Mouse (Mus musculus): ENCODE measurements around the gene Galc. TPM values are rescaled to one million over a fixed set of nuclear protein-coding genes. Genes with fewer than 3 reads are reported as not detected.
A peak's percentile ranks its signal among the peaks of the same experiment; 100 is the strongest.
"Not testable (repeated sequence)": the region's sequence is repeated elsewhere in the genome, so short reads cannot be mapped to it uniquely, and the experiment has no call there.

Gene Galc
- polyA plus RNA-seq, 1 experiment, result 19.5 TPM

DNA sequence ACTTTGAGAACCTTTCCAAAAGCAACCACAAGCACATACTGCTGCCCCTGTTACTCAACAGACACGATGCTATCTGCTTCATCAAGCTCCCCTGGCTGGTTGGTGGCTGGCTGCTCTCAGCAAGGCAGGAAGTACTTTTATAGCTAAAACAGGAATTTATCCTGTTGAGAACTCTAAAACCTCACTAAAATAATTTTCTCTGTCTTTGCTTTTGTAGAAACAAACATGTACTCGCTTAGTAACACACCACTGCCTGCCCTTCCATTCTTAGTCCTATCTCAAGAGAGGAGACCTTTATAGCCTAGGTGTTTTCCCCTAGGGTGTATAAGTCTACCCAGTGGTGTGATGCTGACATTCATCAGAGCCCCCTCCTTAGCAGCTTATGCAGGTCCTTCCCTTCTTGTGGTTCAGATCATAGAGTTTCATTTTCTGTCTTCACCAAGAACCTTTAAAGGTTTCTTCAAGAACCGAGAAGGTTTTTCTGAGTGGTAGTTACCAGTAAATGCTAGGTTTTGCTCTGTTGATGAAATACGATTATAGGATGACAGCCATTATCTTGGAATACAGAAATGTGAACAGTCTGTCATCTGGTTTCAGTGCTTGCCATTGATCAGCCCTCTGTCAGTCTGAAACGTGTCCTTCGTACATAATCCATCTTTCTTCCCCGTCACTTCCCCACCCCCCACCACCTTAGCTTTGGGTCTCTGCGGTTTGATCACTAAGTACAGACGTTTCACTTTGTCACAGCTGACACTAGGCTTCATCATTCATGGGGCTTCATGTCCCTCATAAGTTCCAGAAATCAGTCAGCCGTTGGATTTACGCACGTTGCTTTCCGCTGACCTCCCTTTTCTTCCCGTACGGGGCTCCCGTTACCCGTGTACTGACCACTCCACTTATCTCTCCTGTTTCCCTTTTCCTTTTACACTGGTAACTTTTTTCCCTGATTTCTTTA, 10.8 kb upstream of the Galc start:
- Histone ChIP-seq H3K27ac (replicated peaks; ENCODE audit: low read depth, low read length) (peak overlapping the region; percentile 29), H3K4me3 (ENCODE audit: insufficient read depth, low read depth, low read length) (peak overlapping the region; percentile 53)

DNA sequence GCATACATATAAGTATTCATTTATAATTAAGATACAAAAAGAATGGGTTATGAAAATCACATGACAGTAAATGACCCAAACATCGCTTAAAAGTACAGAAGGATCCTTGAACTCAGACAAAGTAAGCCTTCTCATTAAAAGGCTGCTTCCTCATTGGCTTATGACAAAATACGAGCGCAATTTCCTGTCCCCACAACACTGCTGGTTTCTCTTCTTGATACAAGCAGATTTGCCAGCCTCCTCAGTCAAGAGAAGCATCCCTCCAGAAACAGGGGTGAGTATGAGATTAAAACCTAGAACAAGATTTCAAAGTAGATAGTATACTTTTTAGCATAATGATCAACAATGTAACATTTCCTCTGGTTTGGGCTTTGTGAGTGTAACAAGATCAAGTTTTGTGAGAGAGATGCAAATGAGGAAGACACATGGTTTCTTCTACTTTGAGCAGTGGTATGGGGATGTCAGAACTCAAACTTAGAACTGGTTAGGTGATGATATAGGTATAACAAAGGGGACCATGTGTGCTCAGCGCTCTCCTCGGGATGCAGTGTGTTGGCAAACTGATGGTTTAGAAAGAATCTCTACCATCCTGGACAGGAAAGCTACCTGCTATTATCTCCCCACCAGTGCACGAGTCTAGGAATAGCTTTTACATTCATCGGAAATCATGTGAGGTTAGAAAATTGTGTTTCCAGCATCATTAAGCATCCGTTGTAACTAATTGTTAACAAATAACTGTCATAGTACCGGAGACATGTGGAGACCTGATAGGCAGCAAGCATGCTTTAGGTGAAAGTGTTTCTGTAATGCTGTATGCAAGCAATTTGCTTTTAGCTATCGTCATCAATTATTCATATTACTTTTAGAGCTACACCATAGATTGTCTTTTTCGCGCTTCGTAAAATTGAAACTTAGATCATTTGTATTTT, 9.4 kb upstream of the Galc start, which contains the start of gene Gpr65:
Gpr65 (plus strand) TSS at position 195 of the 929 bp plus-strand sequence.
- H3K4me3 ChIP-seq (ENCODE audit: insufficient read depth, low read depth, low read length), result peak within 1 kb of the TSS; percentile 26; the same call in 1 of the 2 replicates
- peak within 1 kb of the TSS; percentile 55; the same call in 1 of the 2 replicates for H3K27ac ChIP-seq (replicated peaks; ENCODE audit: low read depth, low read length)

More for the DNA sequence above, 10.8 kb upstream of the Galc start:
- no peaks in the 10 kb centered on the region for H3K4me1 ChIP-seq (ENCODE audit: control insufficient read depth, insufficient read depth, insufficient read length, low read length)

DNA sequence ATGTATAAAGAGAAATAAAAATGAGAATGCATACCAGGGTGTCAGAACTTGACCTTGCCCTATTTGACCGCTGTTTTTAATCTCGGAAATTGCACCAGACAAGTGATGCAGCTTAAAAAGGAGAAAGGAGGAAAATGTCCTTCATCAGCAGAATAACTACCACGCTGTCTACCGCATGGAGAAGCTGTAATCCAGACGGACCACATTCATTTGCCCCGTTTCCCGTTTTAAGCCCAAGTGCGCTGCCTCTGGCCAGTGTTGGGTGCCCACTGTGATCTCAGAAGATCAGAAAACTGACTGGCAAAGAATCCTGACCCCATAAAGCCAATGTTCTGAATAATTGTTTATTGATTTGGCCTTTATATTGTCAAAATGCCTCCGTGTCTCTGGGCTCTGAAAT, 6.4 kb upstream of the Galc start:
- Histone ChIP-seq H3K4me1 (ENCODE audit: control insufficient read depth, insufficient read depth, insufficient read length, low read length) (no peaks in the 10 kb centered on the region), H3K4me3 (ENCODE audit: insufficient read depth, low read depth, low read length) (no peak overlapping the region), H3K27ac (replicated peaks; ENCODE audit: low read depth, low read length) (peak overlapping the region; percentile 60)

More for the DNA sequence above, 9.4 kb upstream of the Galc start, which contains the start of gene Gpr65:
- H3K4me1 ChIP-seq (ENCODE audit: control insufficient read depth, insufficient read depth, insufficient read length, low read length), result no peaks in the 10 kb centered on the region

DNA sequence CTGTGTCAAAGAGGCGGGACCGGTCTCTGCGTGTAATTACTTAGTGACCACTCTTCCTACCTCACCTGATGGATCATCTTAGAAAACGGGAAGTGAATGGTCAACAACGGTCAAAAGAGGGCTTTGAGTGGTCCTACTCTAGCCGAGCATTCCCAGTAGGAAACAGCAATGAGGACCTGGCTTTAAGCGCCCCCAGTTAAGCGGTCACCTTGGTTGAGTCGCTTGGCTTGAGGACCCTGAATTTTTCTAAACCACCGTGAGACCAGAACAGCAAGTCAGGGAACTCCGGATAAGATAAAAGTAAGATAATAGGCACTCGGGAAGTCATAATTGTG, 226 bp upstream of the Galc start:
- peak overlapping the region; percentile 60 for H3K27ac ChIP-seq (replicated peaks; ENCODE audit: low read depth, low read length)
- no peaks in the 10 kb centered on the region for H3K4me1 ChIP-seq (ENCODE audit: control insufficient read depth, insufficient read depth, insufficient read length, low read length)
- H3K4me3 ChIP-seq (ENCODE audit: insufficient read depth, low read depth, low read length), result peak overlapping the region; percentile 93

DNA sequence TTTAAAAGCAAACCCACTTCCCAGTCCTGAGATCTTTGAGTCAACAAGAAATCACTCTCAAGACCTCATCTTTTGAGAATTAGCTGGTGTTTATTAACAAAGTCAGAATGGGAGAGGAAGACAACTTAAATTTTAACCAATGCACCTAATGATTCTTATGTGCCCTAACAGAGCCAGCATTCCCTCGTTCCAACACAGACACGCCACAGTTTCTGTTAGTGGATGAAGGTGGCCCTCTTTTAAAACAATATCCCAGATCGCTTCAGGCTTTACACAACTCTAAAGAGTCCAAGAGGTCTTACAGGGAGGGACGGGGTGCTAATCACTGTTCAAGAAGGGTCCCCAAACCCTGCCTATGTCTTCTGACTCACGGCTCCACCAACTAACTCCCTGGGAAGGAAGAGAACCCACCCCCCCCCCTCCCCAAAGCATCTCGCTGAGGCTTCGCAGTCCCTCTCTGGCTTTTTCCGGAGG, 851 bp downstream of the Galc start:
- H3K27ac ChIP-seq (replicated peaks; ENCODE audit: low read depth, low read length), result no peak overlapping the region; the same call in 1 of the 2 replicates
- H3K4me3 ChIP-seq (ENCODE audit: insufficient read depth, low read depth, low read length), result peak overlapping the region; percentile 93
- H3K4me1 ChIP-seq (ENCODE audit: control insufficient read depth, insufficient read depth, insufficient read length, low read length), result no peaks in the 10 kb centered on the region

DNA sequence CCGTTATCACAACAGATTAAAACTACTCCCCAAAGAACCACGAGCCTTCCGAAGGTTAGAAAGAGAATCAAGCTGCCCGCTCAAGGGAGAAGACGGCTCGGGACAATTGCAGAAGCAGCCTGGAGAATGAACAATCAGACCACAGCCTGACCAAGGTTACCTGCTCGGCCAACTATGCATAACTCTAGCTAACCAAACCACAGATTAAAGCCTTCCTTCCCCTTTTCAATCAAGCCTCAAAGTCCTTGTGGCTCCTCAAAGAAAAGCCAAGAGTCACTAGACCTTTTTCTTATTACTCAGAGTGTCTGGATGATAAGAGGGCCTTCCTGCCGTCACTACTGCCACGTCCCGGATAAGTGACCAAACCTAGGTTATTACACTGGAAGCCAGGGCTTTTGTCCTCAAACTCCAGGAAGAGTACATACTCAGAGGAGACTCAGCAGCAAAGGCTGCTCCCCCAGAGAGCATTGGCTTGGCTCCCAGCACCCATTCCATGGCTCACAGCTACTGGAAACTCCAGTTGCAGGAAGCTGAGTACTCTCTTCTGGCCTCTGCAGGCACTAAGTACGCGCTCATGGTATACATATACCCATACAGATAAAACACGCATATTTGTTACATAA, 3.8 kb downstream of the Galc start:
- Histone ChIP-seq H3K4me1 (ENCODE audit: control insufficient read depth, insufficient read depth, insufficient read length, low read length) (no peaks in the 10 kb centered on the region), H3K27ac (replicated peaks; ENCODE audit: low read depth, low read length) (no peak overlapping the region), H3K4me3 (ENCODE audit: insufficient read depth, low read depth, low read length) (no peak overlapping the region)

DNA sequence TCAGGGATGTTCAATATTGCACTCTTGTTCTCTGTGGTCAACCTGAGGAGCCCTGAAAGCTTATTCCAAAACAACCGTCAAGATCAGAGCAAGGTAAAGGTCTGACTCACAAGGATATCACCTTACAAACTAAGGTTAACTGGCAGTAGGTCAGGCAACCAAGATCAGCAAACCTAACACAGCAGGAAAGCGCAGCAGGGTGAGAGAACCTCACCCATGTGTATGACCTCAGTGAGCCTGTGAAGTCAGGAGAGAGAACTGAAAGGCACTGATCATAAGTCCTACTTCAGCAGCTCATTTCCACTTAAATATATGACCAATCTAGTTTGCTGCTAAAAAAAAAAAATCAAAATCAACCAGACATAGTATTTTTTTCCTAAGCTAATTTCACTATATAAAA, 6.8 kb downstream of the Galc start:
- H3K27ac ChIP-seq (replicated peaks; ENCODE audit: low read depth, low read length), result no peak overlapping the region
- H3K4me3 ChIP-seq (ENCODE audit: insufficient read depth, low read depth, low read length), result no peak overlapping the region
- no peaks in the 10 kb centered on the region for H3K4me1 ChIP-seq (ENCODE audit: control insufficient read depth, insufficient read depth, insufficient read length, low read length)

DNA sequence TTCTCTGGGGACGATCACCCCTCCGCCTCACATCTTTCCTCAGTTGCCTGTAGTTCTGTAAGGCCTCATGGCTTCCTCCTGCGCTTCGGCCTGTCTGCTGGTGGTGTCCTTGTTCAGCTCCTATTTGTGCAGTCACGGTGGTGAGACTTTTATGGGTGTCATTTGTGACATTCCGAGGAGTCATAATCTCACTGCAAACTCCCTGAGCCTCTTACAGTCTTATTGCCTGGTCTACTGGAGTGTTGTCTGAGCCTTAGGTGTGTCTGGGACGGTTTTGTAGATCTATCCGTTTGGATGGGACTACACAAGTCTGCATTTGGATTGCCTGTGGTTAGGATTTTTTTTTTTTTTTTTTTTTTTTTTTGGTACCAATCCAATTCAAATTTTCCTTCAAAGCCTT, 8.9 kb downstream of the Galc start:
- Histone ChIP-seq H3K4me1 (ENCODE audit: control insufficient read depth, insufficient read depth, insufficient read length, low read length) (no peaks in the 10 kb centered on the region), H3K4me3 (ENCODE audit: insufficient read depth, low read depth, low read length) (no peak overlapping the region), H3K27ac (replicated peaks; ENCODE audit: low read depth, low read length) (no peak overlapping the region; the same call in 1 of the 2 replicates)

DNA sequence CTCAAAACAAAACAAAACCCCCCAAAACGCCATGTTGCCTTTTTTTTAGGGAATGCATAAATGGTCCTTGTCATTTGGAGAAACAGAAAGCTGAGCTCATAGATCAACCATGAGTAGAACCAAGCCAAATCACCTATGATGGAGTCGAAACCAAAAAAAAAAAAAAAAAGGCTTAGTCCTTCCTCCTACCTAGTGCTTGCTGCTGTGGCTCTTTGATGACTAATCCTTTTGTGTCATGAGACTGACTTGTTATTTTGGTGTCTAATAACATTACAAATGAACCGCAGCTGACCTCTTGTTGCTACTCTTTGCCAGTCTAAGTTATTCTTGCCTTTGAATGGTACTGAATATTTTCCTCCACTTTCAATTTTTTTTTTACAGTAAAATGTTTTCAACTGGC, 9.6 kb downstream of the Galc start:
- H3K27ac ChIP-seq (replicated peaks; ENCODE audit: low read depth, low read length), result no peak overlapping the region
- H3K4me1 ChIP-seq (ENCODE audit: control insufficient read depth, insufficient read depth, insufficient read length, low read length), result no peaks in the 10 kb centered on the region
- no peak overlapping the region for H3K4me3 ChIP-seq (ENCODE audit: insufficient read depth, low read depth, low read length)

DNA sequence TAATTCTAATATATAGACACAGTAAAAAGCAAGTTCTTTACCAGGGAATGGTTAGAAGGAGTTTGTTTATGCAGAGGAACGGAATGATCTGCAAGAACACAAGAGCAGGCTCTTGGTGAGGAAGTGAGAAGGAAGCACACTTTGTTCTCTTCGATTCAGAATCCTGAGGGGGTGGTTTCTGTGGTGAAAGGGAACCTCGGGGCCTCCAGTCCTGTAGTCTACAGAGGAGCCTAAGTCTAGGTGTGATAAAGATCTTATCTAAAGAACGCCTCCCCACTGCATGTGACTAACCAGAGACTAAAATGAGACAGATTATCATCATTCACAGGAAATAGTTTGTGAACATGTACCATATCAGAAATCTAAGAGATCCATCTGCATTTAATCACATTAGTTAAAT, 12.4 kb downstream of the Galc start:
- Histone ChIP-seq H3K4me1 (ENCODE audit: control insufficient read depth, insufficient read depth, insufficient read length, low read length) (no peaks in the 10 kb centered on the region), H3K4me3 (ENCODE audit: insufficient read depth, low read depth, low read length) (no peak overlapping the region), H3K27ac (replicated peaks; ENCODE audit: low read depth, low read length) (no peak overlapping the region)

DNA sequence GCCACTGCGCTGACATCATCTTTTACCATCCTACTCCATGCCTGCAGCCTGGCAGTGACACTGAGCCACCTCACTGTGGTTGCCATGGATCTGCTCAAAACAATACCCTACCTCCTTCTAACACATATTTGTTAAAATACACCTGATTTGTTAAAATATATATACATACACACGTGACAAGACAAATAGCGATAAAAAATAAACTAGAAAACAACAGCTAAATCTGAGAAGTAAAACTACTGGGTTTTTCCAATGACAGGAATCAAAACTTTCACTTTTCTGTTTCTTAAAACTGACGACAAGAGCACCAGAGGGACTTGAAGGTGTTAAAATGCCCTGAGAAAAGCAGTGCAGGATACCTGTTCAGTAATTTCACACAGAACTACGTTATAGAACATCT, 14.4 kb downstream of the Galc start:
- H3K27ac ChIP-seq (replicated peaks; ENCODE audit: low read depth, low read length), result no peak overlapping the region
- no peak overlapping the region for H3K4me3 ChIP-seq (ENCODE audit: insufficient read depth, low read depth, low read length)
- no peaks in the 10 kb centered on the region for H3K4me1 ChIP-seq (ENCODE audit: control insufficient read depth, insufficient read depth, insufficient read length, low read length)

DNA sequence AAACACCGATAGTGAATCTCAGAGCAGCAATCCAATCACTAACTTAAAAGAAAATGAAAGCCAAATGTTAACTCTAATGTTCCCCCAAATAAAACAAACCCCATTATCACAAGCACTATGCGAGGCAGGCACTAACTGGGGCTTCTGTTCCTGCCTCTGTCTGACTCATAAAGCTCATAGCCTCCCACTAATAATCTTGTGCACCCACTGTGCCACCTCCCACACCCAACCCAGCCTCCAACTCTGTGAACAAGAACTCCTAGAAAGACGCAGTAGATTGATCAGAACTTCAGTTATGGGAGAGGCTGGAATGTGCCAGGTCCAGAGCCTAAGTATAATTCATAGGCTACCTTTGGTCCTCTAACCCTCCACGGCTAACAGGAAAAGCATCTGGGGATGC, 15.1 kb downstream of the Galc start:
- no peak overlapping the region for H3K4me3 ChIP-seq (ENCODE audit: insufficient read depth, low read depth, low read length)
- H3K4me1 ChIP-seq (ENCODE audit: control insufficient read depth, insufficient read depth, insufficient read length, low read length), result no peaks in the 10 kb centered on the region
- H3K27ac ChIP-seq (replicated peaks; ENCODE audit: low read depth, low read length), result no peak overlapping the region

DNA sequence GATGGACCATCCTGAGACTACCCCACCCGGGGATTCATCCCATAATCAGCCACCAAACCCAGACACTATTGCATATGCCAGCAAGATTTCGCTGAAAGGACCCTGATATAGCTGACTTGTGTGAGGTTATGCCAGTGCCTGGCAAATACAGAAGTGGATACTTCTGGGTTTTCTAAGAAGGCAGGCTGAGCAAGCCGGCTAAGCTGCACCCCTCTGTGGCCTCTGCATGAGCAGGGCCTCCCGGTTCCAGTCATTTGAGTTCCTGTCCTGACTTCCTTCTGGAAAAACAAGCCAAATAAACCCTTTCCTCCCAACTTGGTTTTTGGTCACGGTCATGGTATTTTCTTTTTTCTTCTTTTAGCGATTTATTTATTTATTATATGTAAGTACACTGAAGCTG, 20.8 kb downstream of the Galc start:
- not testable (repeated sequence) for H3K4me1 ChIP-seq (ENCODE audit: control insufficient read depth, insufficient read depth, insufficient read length, low read length); H3K4me3 ChIP-seq (ENCODE audit: insufficient read depth, low read depth, low read length); H3K27ac ChIP-seq (replicated peaks; ENCODE audit: low read depth, low read length)

DNA sequence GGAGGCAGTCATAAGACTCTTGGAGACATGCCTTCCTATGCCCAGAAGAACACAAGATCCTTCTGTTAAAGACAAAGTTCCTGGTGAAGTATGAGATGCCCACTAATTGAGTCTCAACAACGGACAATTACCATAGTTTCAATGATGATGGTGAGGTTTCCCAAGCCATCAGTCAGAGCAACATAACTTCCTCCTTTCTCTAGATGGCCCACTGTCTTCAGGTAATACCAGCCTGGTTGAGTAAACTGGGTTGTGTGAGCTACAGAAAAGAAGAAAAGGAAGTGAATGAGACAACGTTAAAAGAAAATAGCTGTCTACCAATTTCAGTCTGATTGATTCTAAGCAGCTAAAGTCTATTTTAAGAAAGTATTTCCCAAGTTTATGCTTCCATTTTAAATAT, 32.2 kb downstream of the Galc start:
- Histone ChIP-seq H3K4me3 (ENCODE audit: insufficient read depth, low read depth, low read length) (no peak overlapping the region), H3K4me1 (ENCODE audit: control insufficient read depth, insufficient read depth, insufficient read length, low read length) (no peaks in the 10 kb centered on the region), H3K27ac (replicated peaks; ENCODE audit: low read depth, low read length) (no peak overlapping the region)

DNA sequence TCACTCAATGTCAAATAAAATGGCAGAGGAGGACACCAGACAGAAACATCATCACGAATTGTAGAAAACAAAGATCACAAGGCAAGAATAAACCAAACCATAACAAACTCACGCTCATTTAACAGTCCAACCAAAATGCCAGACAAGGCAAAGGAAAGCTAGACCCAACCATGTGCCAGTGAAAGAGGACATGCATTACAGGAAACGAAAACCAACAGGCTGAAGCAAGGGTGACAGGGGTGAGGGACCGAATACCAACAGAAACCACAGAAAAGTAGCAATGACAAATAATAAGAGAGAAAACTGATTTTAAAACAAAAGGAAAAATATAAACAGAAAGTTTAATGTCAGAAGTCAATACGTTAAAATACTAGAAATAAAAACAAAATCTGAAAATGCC, 36.0 kb downstream of the Galc start:
- Histone ChIP-seq H3K4me3 (ENCODE audit: insufficient read depth, low read depth, low read length) (no peak overlapping the region), H3K27ac (replicated peaks; ENCODE audit: low read depth, low read length) (no peak overlapping the region), H3K4me1 (ENCODE audit: control insufficient read depth, insufficient read depth, insufficient read length, low read length) (no peaks in the 10 kb centered on the region)

Measured in brown adipose tissue, adult 24 weeks (tissue).